Mouse (Mus musculus) kidney, postnatal 4 days (tissue): ENCODE measurements around the gene Lrrc8e.
"Not testable (repeated sequence)": the region's sequence is repeated elsewhere in the genome, so short reads cannot be mapped to it uniquely, and the experiment has no call there.

Experiments
- DNase-seq, 2 experiments: peaks; one replicate each; pipeline ENCODE4 v3.0.0; 2021; ENCODE audit warnings: mixed read lengths in 2 of 2

Gene Lrrc8e

GRCm38 (mm10) chr8:4222059-4222458, 4.6 kb upstream of the Lrrc8e start:
- DNase-seq, result no peak

GRCm38 (mm10) chr8:4226323-4226722, 304 bp upstream of the Lrrc8e start:
- DNase-seq, result no peak

- DNase-seq, result no peak
Measured at GRCm38 (mm10) chr8:4227919-4228318, 1.3 kb downstream of the Lrrc8e start.

GRCm38 (mm10) chr8:4229784-4230183, 3.2 kb downstream of the Lrrc8e start:
- DNase-seq, result no peak

- DNase-seq, result no peak
Measured at GRCm38 (mm10) chr8:4230612-4231351, 4.2 kb downstream of the Lrrc8e start.

GRCm38 (mm10) chr8:4237814-4238433, 11.3 kb downstream of the Lrrc8e start:
- DNase-seq, result peak; percentile 21 to 57

- DNase-seq, result peak; percentile 100
Measured at GRCm38 (mm10) chr8:4238434-4239192, 12.0 kb downstream of the Lrrc8e start, which contains the start of the genes Map2k7 and Gm49320. Gene Map2k7 (plus strand): TSS chr8:4238740. Gene Gm49320 (plus strand): TSS chr8:4238865.

GRCm38 (mm10) chr8:4239193-4239890, 12.7 kb downstream of the Lrrc8e start:
- no peak for DNase-seq

GRCm38 (mm10) chr8:4245061-4245460, 18.4 kb downstream of the Lrrc8e start:
- DNase-seq, result no peak

- DNase-seq, result no peak
Measured at GRCm38 (mm10) chr8:4245737-4246136, 19.1 kb downstream of the Lrrc8e start.

- DNase-seq, result no peak
Measured at GRCm38 (mm10) chr8:4247241-4247640, 20.6 kb downstream of the Lrrc8e start.

- no peak for DNase-seq
Measured at GRCm38 (mm10) chr8:4247951-4248540, 21.4 kb downstream of the Lrrc8e start, which contains the start of gene Tgfbr3l. Gene Tgfbr3l (plus strand): TSS chr8:4248214.

- peak; percentile 82 to 84 for DNase-seq
Measured at GRCm38 (mm10) chr8:4249213-4249612, 22.6 kb downstream of the Lrrc8e start.

- DNase-seq, result peak; percentile 92 to 94
Measured at GRCm38 (mm10) chr8:4250306-4250970, 23.8 kb downstream of the Lrrc8e start.

GRCm38 (mm10) chr8:4252116-4252760, 25.6 kb downstream of the Lrrc8e start:
- no peak for DNase-seq

GRCm38 (mm10) chr8:4252934-4253841, 26.6 kb downstream of the Lrrc8e start, which contains the start of gene Snapc2:
Gene Snapc2 (plus strand): TSS chr8:4253080.
- peak; percentile 99 for DNase-seq

GRCm38 (mm10) chr8:4254001-4254400, 27.4 kb downstream of the Lrrc8e start:
- peak; percentile 71 to 84 for DNase-seq

- DNase-seq, result not testable (repeated sequence)
Measured at GRCm38 (mm10) chr8:4255471-4255870, 28.8 kb downstream of the Lrrc8e start.

GRCm38 (mm10) chr8:4256911-4257310, 30.3 kb downstream of the Lrrc8e start:
- peak in 1 of 2 experiments; percentile 20 for DNase-seq

- DNase-seq, result no peak
Measured at GRCm38 (mm10) chr8:4257350-4257749, 30.7 kb downstream of the Lrrc8e start.
